Mouse (Mus musculus) liver, adult 2 months (tissue): ENCODE results near the gene Olfr830. TPM values are rescaled to one million over a fixed set of nuclear protein-coding genes. Genes with fewer than 3 reads are reported as not detected.
"Not testable (repeated sequence)": the region's sequence is repeated elsewhere in the genome, so short reads cannot be mapped to it uniquely, and the experiment has no call there.

ENCODE experiments used
- DNase-seq: peaks from one replicate; pipeline ENCODE4 v3.0.0-alpha.2; 2011; ENCODE audit warnings: low read depth, low spot score; ENCODE audit errors: extremely low read depth
- H3K27ac ChIP-seq: fragments of 200-500 bp; replicated peaks from 2 replicates; pipeline ENCODE4 v1.5.1; 2012; ENCODE audit warnings: low read depth, mild to moderate bottlenecking, control low read depth, inconsistent platforms, low read length; ENCODE audit not compliant: insufficient read depth
- H3K27me3 ChIP-seq: fragments of 200-500 bp; 2 replicates; pipeline ENCODE4 v1.6.1; 2012; ENCODE audit warnings: mild to moderate bottlenecking, moderate library complexity, low read length, inconsistent platforms; ENCODE audit not compliant: control insufficient read depth, insufficient read depth
- H3K36me3 ChIP-seq: fragments of 200-500 bp; 2 replicates; pipeline ENCODE4 v1.6.1; 2012; ENCODE audit warnings: low read length, inconsistent platforms; ENCODE audit not compliant: control insufficient read depth, insufficient read depth
- H3K4me1 ChIP-seq: fragments of 200-500 bp; 2 replicates; pipeline ENCODE4 v1.6.1; 2011; ENCODE audit warnings: low read length; ENCODE audit not compliant: control insufficient read depth, insufficient read depth
- H3K4me3 ChIP-seq: fragments of 200-500 bp; 2 replicates; pipeline ENCODE4 v1.5.1; 2011; ENCODE audit warnings: low read depth, mild to moderate bottlenecking, control low read depth, low read length, moderate library complexity; ENCODE audit not compliant: insufficient read depth
- H3K79me2 ChIP-seq: fragments of 200-500 bp; 2 replicates; pipeline ENCODE4 v1.6.1; 2012; ENCODE audit warnings: inconsistent platforms, mild to moderate bottlenecking, low read length, moderate library complexity; ENCODE audit not compliant: control insufficient read depth, insufficient read depth
- H3K9ac ChIP-seq: fragments of 200-500 bp; 2 replicates; pipeline ENCODE4 v1.6.1; 2012; ENCODE audit warnings: low read depth, mild to moderate bottlenecking, control low read depth, inconsistent platforms, low read length
- CTCF ChIP-seq: fragments of 200-500 bp; IDR thresholded peaks from 2 replicates; pipeline ENCODE4 v1.5.1; 2011; ENCODE audit warnings: low read depth, low read length, control low read depth
- POLR2A ChIP-seq: fragments of 200-500 bp; IDR thresholded peaks from 2 replicates; pipeline ENCODE4 v1.6.1; 2011; ENCODE audit warnings: low read length, control low read depth; ENCODE audit not compliant: insufficient read depth; ENCODE audit errors: extremely low read depth
- WGBS: fragments of 180-500 bp; shearing (Covaris S2); methylation state at CpG from one replicate; pipeline ENCODE4 v1.1.7; 2018; 5-methylcytosine and 5-hydroxymethylcytosine counted together
- polyA plus RNA-seq: library from polyadenylated mRNA; depleted of rRNA; stranded (reverse); fragments of >200 nt; gene quantifications from 2 replicates; pipeline ENCODE4 v1.2.3, GENCODE M21; 2012; rRNA removed
- total RNA-seq: library from RNA; depleted of rRNA; stranded (reverse); fragments of >200 nt; gene quantifications from 2 replicates; pipeline ENCODE4 v1.2.3, GENCODE M21; 2014; rRNA removed

Olfr830 gene
- total RNA-seq (not detected in 2 replicates), polyA plus RNA-seq (not detected in 2 replicates)

- no peaks in the 10 kb centered on the region for H3K36me3 ChIP-seq
- no peak within 1 kb of the TSS for H3K9ac ChIP-seq
- no peak within 1 kb of the TSS for H3K27ac ChIP-seq
- no peak for DNase-seq
- TF ChIP-seq CTCF (no peak), POLR2A (no peak)
- no peaks in the 10 kb centered on the region for H3K27me3 ChIP-seq
- H3K79me2 ChIP-seq = no peaks in the 10 kb centered on the region
- H3K4me1 ChIP-seq = no peaks in the 10 kb centered on the region
- no peak within 1 kb of the TSS for H3K4me3 ChIP-seq
Observed at GRCm38 (mm10) chr9:18874393-18874792, at the start of gene Olfr830. Gene Olfr830 (plus strand): TSS chr9:18874693.

DNA sequence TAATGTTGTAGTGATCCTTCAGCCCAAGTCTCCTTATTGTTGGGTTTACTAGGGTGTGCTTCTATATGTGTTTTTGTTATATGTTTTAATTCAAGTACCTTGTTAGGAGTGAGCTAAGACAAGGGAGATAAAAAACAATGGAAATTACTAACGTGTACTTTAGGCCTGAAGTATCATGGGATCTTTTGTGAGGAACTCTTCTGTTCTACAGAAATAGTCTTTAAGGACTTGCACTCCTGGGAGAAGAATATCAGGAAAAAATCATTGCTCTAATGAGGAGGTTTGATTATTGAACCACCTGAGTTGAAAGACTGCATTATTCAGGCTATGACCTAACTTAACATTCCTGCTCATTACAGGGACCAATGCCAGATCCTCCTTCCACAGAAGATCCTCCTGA is 19.9 kb upstream of the Olfr830 start, which contains the start of gene Olfr829:
Gene Olfr829, plus strand, starts transcription at position 301 of the 400 bp plus-strand sequence.
- Histone ChIP-seq H3K9ac (no peak within 1 kb of the TSS), H3K4me1 (no peaks in the 10 kb centered on the region), H3K27ac (no peak within 1 kb of the TSS), H3K27me3 (no peaks in the 10 kb centered on the region), H3K4me3 (no peak within 1 kb of the TSS), H3K36me3 (no peaks in the 10 kb centered on the region), H3K79me2 (no peaks in the 10 kb centered on the region)
- DNase-seq = no peak
- TF ChIP-seq CTCF (no peak), POLR2A (no peak)
- WGBS = 51% methylated on average over 1 of the region's 1 CpGs

- not testable (repeated sequence) for H3K27ac ChIP-seq, H3K4me1 ChIP-seq, H3K9ac ChIP-seq, H3K36me3 ChIP-seq, H3K4me3 ChIP-seq, H3K79me2 ChIP-seq, H3K27me3 ChIP-seq, DNase-seq
- WGBS = 70% methylated on average over 2 of the region's 2 CpGs
Observed at GRCm38 (mm10) chr9:18907699-18908098, 33.2 kb downstream of the Olfr830 start.

GRCm38 (mm10) chr9:18927921-18928320 is 53.4 kb downstream of the Olfr830 start:
- H3K36me3 ChIP-seq, H3K4me3 ChIP-seq, H3K27me3 ChIP-seq, DNase-seq, H3K79me2 ChIP-seq, H3K4me1 ChIP-seq, H3K9ac ChIP-seq, H3K27ac ChIP-seq: not testable (repeated sequence)
- WGBS = 82% methylated on average over 16 of the region's 16 CpGs

Other genes starting within 250 kb of the Olfr830 start
- 0.07 and 0.18 TPM in 2 replicates for gene Muc16, start 200.2 kb upstream of the Olfr830 start, total RNA-seq
- gene Muc16, start 200.2 kb upstream of the Olfr830 start, polyA plus RNA-seq = 0.04 and 0.21 TPM in 2 replicates
- not detected in 2 replicates for gene Olfr24, start 110.7 kb upstream of the Olfr830 start, total RNA-seq
- gene Olfr24, start 110.7 kb upstream of the Olfr830 start, polyA plus RNA-seq = not detected in 2 replicates
- not detected in 2 replicates for gene Olfr828, start 55.2 kb upstream of the Olfr830 start, total RNA-seq
- not detected in 2 replicates for gene Olfr828, start 55.2 kb upstream of the Olfr830 start, polyA plus RNA-seq
- not detected in 2 replicates for gene Olfr829, start 19.8 kb upstream of the Olfr830 start, total RNA-seq
- not detected in 2 replicates for gene Olfr829, start 19.8 kb upstream of the Olfr830 start, polyA plus RNA-seq
- not detected in 2 replicates for gene Olfr832, start 62.4 kb downstream of the Olfr830 start, total RNA-seq
- gene Olfr832, start 62.4 kb downstream of the Olfr830 start, polyA plus RNA-seq = not detected in 2 replicates
- not detected in 2 replicates for gene Olfr834, start 113.3 kb downstream of the Olfr830 start, total RNA-seq
- not detected in 2 replicates for gene Olfr834, start 113.3 kb downstream of the Olfr830 start, polyA plus RNA-seq
- gene Olfr835, start 158.0 kb downstream of the Olfr830 start, total RNA-seq = not detected in 2 replicates
- not detected in 2 replicates for gene Olfr835, start 158.0 kb downstream of the Olfr830 start, polyA plus RNA-seq
- gene Olfr836, start 245.7 kb downstream of the Olfr830 start, total RNA-seq = not detected in 2 replicates
- gene Olfr836, start 245.7 kb downstream of the Olfr830 start, polyA plus RNA-seq = not detected in 2 replicates